In genomic region chrX:162012570-162012969, GRCm38 (mm10) we compare ENCODE assay signal across 30 mouse cellular contexts.
DNase-seq lines count a peak whose midpoint lies in the region; ATAC-seq and TF ChIP-seq lines count a peak whose summit lies in the region.
"Had no signal": no experiment of that assay in that cellular context is flagged by ENCODE, and none has a peak within 500 bp of the region (broad histone marks: within the 10 kb centered on the region; RNA-seq: fewer than 3 reads in every experiment).

No protein-coding gene starts in this region.

- H3K4me1 ChIP-seq in kidney, postnatal 0 days (replicated peaks; ENCODE audit: insufficient read depth, low read length): no peaks in the 10 kb centered on the region
- H3K4me1 ChIP-seq in kidney, embryonic 16.5 days (ENCODE audit: insufficient read depth, low read length): peaks cover 6% of the 10 kb centered on the region; the same call in 1 of the 2 replicates
- H3K4me1 ChIP-seq: heart, embryonic 10.5 days; heart, embryonic 15.5 days; liver, embryonic 12.5 days had no signal

- 76% methylated on average over 4 of the region's 4 CpGs for WGBS in kidney, postnatal 0 days
- 81% methylated on average over 4 of the region's 4 CpGs for WGBS in kidney, embryonic 16.5 days

- H3K27ac ChIP-seq in kidney, postnatal 0 days: no peak overlapping the region
- H3K27ac ChIP-seq in kidney, embryonic 16.5 days (ENCODE audit: low read length): no peak overlapping the region
- H3K27ac ChIP-seq: forebrain, embryonic 13.5 days; heart, embryonic 10.5 days; heart, embryonic 15.5 days; liver, embryonic 12.5 days; midbrain, embryonic 10.5 days; midbrain, embryonic 15.5 days; neural tube, embryonic 15.5 days; stomach, postnatal 0 days had no signal

- H3K4me3 ChIP-seq in kidney, postnatal 0 days (replicated peaks; ENCODE audit: low read depth, low read length): no peak overlapping the region
- no peak overlapping the region for H3K4me3 ChIP-seq in kidney, embryonic 16.5 days (ENCODE audit: low read length)
- H3K4me3 ChIP-seq: forebrain, embryonic 13.5 days; heart, embryonic 10.5 days; heart, embryonic 15.5 days; liver, embryonic 12.5 days; midbrain, embryonic 10.5 days; midbrain, embryonic 15.5 days; neural tube, embryonic 15.5 days had no signal

- no peak for ATAC-seq in kidney, postnatal 0 days (replicated peaks; ENCODE audit: low FRiP score, low read depth)
- no peak for ATAC-seq in kidney, embryonic 16.5 days (ENCODE audit: low FRiP score, low TSS enrichment)
- ATAC-seq: CD4-positive, CD25-positive, alpha-beta regulatory T cell, adult 4 months; forebrain, embryonic 13.5 days; hindbrain, embryonic 16.5 days; liver, embryonic 12.5 days; liver, postnatal 0 days; midbrain, embryonic 15.5 days had no signal

- no peaks in the 10 kb centered on the region for H3K9me3 ChIP-seq in kidney, postnatal 0 days (replicated peaks; ENCODE audit: low read length)
- H3K9me3 ChIP-seq in kidney, embryonic 16.5 days (ENCODE audit: low read length): no peaks in the 10 kb centered on the region
- H3K9me3 ChIP-seq: forebrain, embryonic 13.5 days; heart, embryonic 10.5 days; heart, embryonic 15.5 days; liver, embryonic 12.5 days; midbrain, embryonic 10.5 days; midbrain, embryonic 15.5 days; neural tube, embryonic 15.5 days had no signal

- H3K36me3 ChIP-seq in kidney, postnatal 0 days (ENCODE audit: insufficient read depth, low read length): no peaks in the 10 kb centered on the region
- no peaks in the 10 kb centered on the region for H3K36me3 ChIP-seq in kidney, embryonic 16.5 days (ENCODE audit: insufficient read depth, low read length)
- H3K36me3 ChIP-seq: heart, embryonic 10.5 days; heart, embryonic 15.5 days; liver, embryonic 12.5 days; midbrain, embryonic 10.5 days; midbrain, embryonic 15.5 days; neural tube, embryonic 15.5 days had no signal

- no peaks in the 10 kb centered on the region; the same call in 1 of the 2 replicates for H3K27me3 ChIP-seq in kidney, postnatal 0 days (ENCODE audit: insufficient read depth, low read length)
- H3K27me3 ChIP-seq in kidney, embryonic 16.5 days (ENCODE audit: insufficient read depth, low read length): peaks cover 46% of the 10 kb centered on the region
- H3K27me3 ChIP-seq: heart, embryonic 15.5 days had no signal

- H3K4me2 ChIP-seq in kidney, postnatal 0 days (ENCODE audit: low read length): no peak overlapping the region
- H3K4me2 ChIP-seq in kidney, embryonic 16.5 days (replicated peaks; ENCODE audit: low read depth, low read length): no peak overlapping the region
- H3K4me2 ChIP-seq: forebrain, embryonic 13.5 days; heart, embryonic 15.5 days; liver, embryonic 12.5 days; midbrain, embryonic 15.5 days; neural tube, embryonic 15.5 days had no signal

- peak; percentile 23 for DNase-seq in kidney, postnatal 0 days (ENCODE audit: low spot score)
- peak; percentile 10 for DNase-seq in lung, postnatal 14 days
- no peak for DNase-seq in lung, adult 18-20 months
- DNase-seq in cerebellum, adult 9-11 months: peak; percentile 35
- no peak for DNase-seq in B cell, adult 2 months
- no peak for DNase-seq in right cerebral cortex, postnatal 36 days (ENCODE audit: low spot score in 2 of 2)
- no peak for DNase-seq in frontal cortex, postnatal 10 days (ENCODE audit: low spot score in 2 of 2)
- DNase-seq: adrenal gland, postnatal 14 days; gastrocnemius, postnatal 14 days; heart, adult 11 months; kidney, adult 18-20 months; kidney, postnatal 36 days; layer of hippocampus, postnatal 36 days; left cerebral cortex, postnatal 4 days; liver, postnatal 0 days; retina, postnatal 1 day; right cerebral cortex, postnatal 14 days; thymus, adult 18-20 months; thymus, postnatal 25 days had no signal

- H3K9ac ChIP-seq in kidney, postnatal 0 days (ENCODE audit: low read depth, low read length): no peak overlapping the region
- no peak overlapping the region for H3K9ac ChIP-seq in kidney, embryonic 16.5 days (replicated peaks; ENCODE audit: low read length)
- H3K9ac ChIP-seq: forebrain, embryonic 13.5 days; heart, embryonic 15.5 days; liver, embryonic 12.5 days; liver, postnatal 0 days; midbrain, embryonic 15.5 days; neural tube, embryonic 15.5 days had no signal

- no peak for TF ChIP-seq CTCF in kidney, postnatal 0 days (IDR thresholded peaks at IDR 0.05; ENCODE audit: low read depth)

Comparison
In these comparisons a context has a peak if more than half of its experiments do, and no peak if none do; other contexts are left out.
1. DNase-seq: peak in kidney, postnatal 0 days (single experiment), lung, postnatal 14 days (single experiment) and cerebellum, adult 9-11 months (single experiment); none in lung, adult 18-20 months (0 of 2), B cell, adult 2 months (0 of 2), right cerebral cortex, postnatal 36 days (0 of 2) and frontal cortex, postnatal 10 days (0 of 2).